Comparison of ENCODE assay signal across 9 mouse cellular contexts in the genomic region with DNA sequence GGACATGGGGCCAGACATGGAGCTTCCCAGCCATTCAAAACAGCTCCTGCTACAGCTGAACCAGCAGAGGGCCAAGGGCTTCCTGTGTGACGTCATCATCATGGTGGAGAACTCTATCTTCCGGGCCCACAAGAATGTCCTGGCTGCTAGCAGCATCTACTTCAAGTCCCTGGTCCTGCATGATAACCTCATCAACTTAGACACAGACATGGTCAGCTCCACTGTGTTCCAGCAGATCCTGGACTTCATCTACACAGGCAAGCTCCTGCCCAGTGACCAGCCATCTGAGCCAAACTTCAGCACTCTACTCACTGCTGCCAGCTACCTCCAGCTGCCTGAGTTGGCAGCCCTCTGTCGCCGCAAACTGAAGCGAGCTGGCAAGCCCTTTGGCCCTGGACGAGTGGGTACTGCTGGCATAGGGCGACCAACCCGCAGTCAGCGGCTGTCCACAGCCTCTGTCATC. TPM values are rescaled to one million over a fixed set of nuclear protein-coding genes. Genes with fewer than 3 reads are reported as not detected.
A peak's percentile ranks its signal among the peaks of the same experiment; 100 is the strongest.
DNase-seq lines count a peak whose midpoint lies in the region; ATAC-seq lines count a peak whose summit lies in the region.
"Had no signal": no experiment of that assay in that cellular context is flagged by ENCODE, and none has a peak within 500 bp of the region (broad histone marks: within the 10 kb centered on the region; RNA-seq: fewer than 3 reads in every experiment).

No protein-coding gene starts in this region.

- H3K27me3 ChIP-seq in forebrain, embryonic 10.5 days (ENCODE audit: poor library complexity, severe bottlenecking): no peaks in the 10 kb centered on the region
- H3K27me3 ChIP-seq in forebrain, embryonic 12.5 days: no peaks in the 10 kb centered on the region
- H3K27me3 ChIP-seq in limb, embryonic 10.5 days (ENCODE audit: low read depth, poor library complexity, severe bottlenecking): no peaks in the 10 kb centered on the region

- H3K27ac ChIP-seq in forebrain, embryonic 10.5 days: 0 out of 2 replicates have a peak overlapping the region, but pooled peaks have one; percentile 5
- H3K27ac ChIP-seq in forebrain, embryonic 12.5 days: no peak overlapping the region
- H3K27ac ChIP-seq in limb, embryonic 10.5 days: no peak overlapping the region

- no peak overlapping the region for H3K9ac ChIP-seq in forebrain, embryonic 12.5 days

- DNase-seq in forebrain, embryonic 10.5 days (ENCODE audit: extremely low spot score, low spot score): no peak
- DNase-seq in layer of hippocampus, postnatal 14 days (ENCODE audit: low spot score in 2 of 2): peak; percentile 46 to 69
- no peak for DNase-seq in layer of hippocampus, postnatal 25 days (ENCODE audit: extremely low spot score in 1 of 2, low spot score in 1 of 2)
- peak; percentile 78 for DNase-seq in adipocyte (ENCODE audit: low spot score)
- DNase-seq in heart, postnatal 36 days: peak; percentile 31 to 42
- no peak for DNase-seq in limb, embryonic 10.5 days (ENCODE audit: low spot score)
- no peak for DNase-seq in retina, embryonic 14.5 days (ENCODE audit: low spot score)
- DNase-seq: cerebellum, postnatal 25 days had no signal

- H3K4me3 ChIP-seq in forebrain, embryonic 10.5 days: no peak overlapping the region
- H3K4me3 ChIP-seq in forebrain, embryonic 12.5 days (replicated peaks): no peak overlapping the region
- no peak overlapping the region for H3K4me3 ChIP-seq in limb, embryonic 10.5 days

- ATAC-seq in forebrain, embryonic 12.5 days (ENCODE audit: low FRiP score): no peak

- H3K4me2 ChIP-seq in forebrain, embryonic 12.5 days: no peak overlapping the region

- WGBS in forebrain, embryonic 10.5 days: 94% methylated on average over 9 of the region's 9 CpGs
- 93% methylated on average over 9 of the region's 9 CpGs for WGBS in forebrain, embryonic 12.5 days
- 92% methylated on average over 9 of the region's 9 CpGs for WGBS in limb, embryonic 10.5 days

- intact Hi-C loops in heart, postnatal 36 days (cut with DNase I): loop anchor here (2.0 kb wide), 1 partner anchor 19 kb away; no protein-coding TSS in a partner anchor

- H3K4me1 ChIP-seq in forebrain, embryonic 10.5 days: peaks cover 27% of the 10 kb centered on the region
- H3K4me1 ChIP-seq in forebrain, embryonic 12.5 days: peaks cover 27% of the 10 kb centered on the region
- H3K4me1 ChIP-seq in limb, embryonic 10.5 days: peaks cover 21% of the 10 kb centered on the region

- H3K9me3 ChIP-seq in forebrain, embryonic 10.5 days: no peaks in the 10 kb centered on the region
- H3K9me3 ChIP-seq in forebrain, embryonic 12.5 days: no peaks in the 10 kb centered on the region
- H3K9me3 ChIP-seq in limb, embryonic 10.5 days (replicated peaks): no peaks in the 10 kb centered on the region

- peaks cover 72% of the 10 kb centered on the region for H3K36me3 ChIP-seq in forebrain, embryonic 10.5 days (replicated peaks)
- H3K36me3 ChIP-seq in forebrain, embryonic 12.5 days (replicated peaks): peaks cover 68% of the 10 kb centered on the region
- peaks cover 72% of the 10 kb centered on the region for H3K36me3 ChIP-seq in limb, embryonic 10.5 days

RNA-seq across cellular contexts. Expression of a gene that starts 18.5 kb away (rescaled TPM):
- polyA plus RNA-seq in forebrain, embryonic 10.5 days (2016; fragmentation: Nextera tagmentation; extraction: Ambion mirVana): 7.8 and 8.8 TPM in 2 replicates
- polyA plus RNA-seq in forebrain, embryonic 12.5 days (2016; fragmentation: Nextera tagmentation; extraction: Ambion mirVana): 13.9 and 14.3 TPM in 2 replicates
- 100 to 1,000 TPM in 1 of 2 experiments, 10 to 100 TPM in 1; 86.7 to 100 TPM for total RNA-seq in layer of hippocampus, postnatal 14 days (2021)
- 100 to 1,000 TPM in 1 of 2 experiments, 10 to 100 TPM in 1; 83.7 to 112 TPM for total RNA-seq in layer of hippocampus, postnatal 25 days (2021)
- 1 to 10 TPM; 2.1 to 2.4 TPM for total RNA-seq in heart, postnatal 36 days (2021)
- 4.7 and 9.1 TPM in 2 replicates for polyA plus RNA-seq in limb, embryonic 10.5 days (2016; fragmentation: Nextera tagmentation; extraction: Ambion mirVana)

RNA-seq across cellular contexts. Expression of a gene that starts 24.0 kb away (rescaled TPM):
- polyA plus RNA-seq in forebrain, embryonic 10.5 days (2016; fragmentation: Nextera tagmentation; extraction: Ambion mirVana): 14.7 and 16.5 TPM in 2 replicates
- polyA plus RNA-seq in forebrain, embryonic 12.5 days (2016; fragmentation: Nextera tagmentation; extraction: Ambion mirVana): 12.7 and 13.4 TPM in 2 replicates
- total RNA-seq in layer of hippocampus, postnatal 14 days (2021): 1 to 10 TPM; 4.3 to 4.4 TPM
- 1 to 10 TPM; 4.1 to 5.7 TPM for total RNA-seq in layer of hippocampus, postnatal 25 days (2021)
- total RNA-seq in heart, postnatal 36 days (2021): 1 to 10 TPM; 2.2 to 2.3 TPM
- 16.8 and 19.3 TPM in 2 replicates for polyA plus RNA-seq in limb, embryonic 10.5 days (2016; fragmentation: Nextera tagmentation; extraction: Ambion mirVana)

RNA-seq across cellular contexts. Expression of a gene that starts 49.0 kb away (rescaled TPM):
- 1.2 and 1.6 TPM in 2 replicates for polyA plus RNA-seq in forebrain, embryonic 10.5 days (2016; fragmentation: Nextera tagmentation; extraction: Ambion mirVana)
- polyA plus RNA-seq in forebrain, embryonic 12.5 days (2016; fragmentation: Nextera tagmentation; extraction: Ambion mirVana): 1.9 and 2.1 TPM in 2 replicates
- total RNA-seq in layer of hippocampus, postnatal 14 days (2021): 1 to 10 TPM; 2.5 to 3.1 TPM
- total RNA-seq in layer of hippocampus, postnatal 25 days (2021): 1 to 10 TPM; 3.1 to 4.2 TPM
- total RNA-seq in heart, postnatal 36 days (2021): under 1 TPM; 0.08 to 0.25 TPM
- 0.18 and 0.49 TPM in 2 replicates for polyA plus RNA-seq in limb, embryonic 10.5 days (2016; fragmentation: Nextera tagmentation; extraction: Ambion mirVana)

RNA-seq across cellular contexts. Expression of a gene that starts 54.9 kb away (rescaled TPM):
- 436 and 440 TPM in 2 replicates for polyA plus RNA-seq in forebrain, embryonic 10.5 days (2016; fragmentation: Nextera tagmentation; extraction: Ambion mirVana)
- 388 and 407 TPM in 2 replicates for polyA plus RNA-seq in forebrain, embryonic 12.5 days (2016; fragmentation: Nextera tagmentation; extraction: Ambion mirVana)
- total RNA-seq in layer of hippocampus, postnatal 14 days (2021): 100 to 1,000 TPM; 157 to 159 TPM
- 100 to 1,000 TPM; 149 to 162 TPM for total RNA-seq in layer of hippocampus, postnatal 25 days (2021)
- total RNA-seq in heart, postnatal 36 days (2021): 100 to 1,000 TPM; 110 to 125 TPM
- 432 and 433 TPM in 2 replicates for polyA plus RNA-seq in limb, embryonic 10.5 days (2016; fragmentation: Nextera tagmentation; extraction: Ambion mirVana)

Comparison
In these comparisons a context has a peak if more than half of its experiments do, and no peak if none do; other contexts are left out.
1. DNase-seq: peak in layer of hippocampus, postnatal 14 days (2 of 2), adipocyte (single experiment) and heart, postnatal 36 days (2 of 2); none in forebrain, embryonic 10.5 days (single experiment), layer of hippocampus, postnatal 25 days (0 of 2), limb, embryonic 10.5 days (single experiment) and retina, embryonic 14.5 days (single experiment).
2. RNA of a gene that starts 18.5 kb away (total RNA-seq): 83.7 to 112 TPM in layer of hippocampus, postnatal 25 days and 86.7 to 100 TPM in layer of hippocampus, postnatal 14 days; 2.1 to 2.4 TPM in heart, postnatal 36 days; every median in the first group is over 10 times any median in the second.